Mouse (Mus musculus) cerebellum, adult 2 months (tissue): ENCODE data around the gene Csnk2b. TPM values are rescaled to one million over a fixed set of nuclear protein-coding genes. Genes with fewer than 3 reads are reported as not detected.
"Not testable (repeated sequence)": the region's sequence is repeated elsewhere in the genome, so short reads cannot be mapped to it uniquely, and the experiment has no call there.

Experiments
- DNase-seq, 2 experiments: peaks; one replicate each; pipeline ENCODE4 v3.0.0; 2021
- H3K27ac ChIP-seq: fragments of 200-500 bp; 2 replicates; pipeline ENCODE4 v1.5.1; 2012; ENCODE audit warnings: low read length, control low read depth, inconsistent platforms; ENCODE audit not compliant: insufficient read depth
- H3K27me3 ChIP-seq: fragments of 200-500 bp; 2 replicates; pipeline ENCODE4 v1.6.1; 2012; ENCODE audit warnings: inconsistent platforms, mild to moderate bottlenecking, low read length, moderate library complexity; ENCODE audit not compliant: control insufficient read depth, insufficient read depth
- H3K4me1 ChIP-seq: fragments of 200-500 bp; 2 replicates; pipeline ENCODE4 v1.6.1; 2011; ENCODE audit warnings: low read length; ENCODE audit not compliant: control insufficient read depth, insufficient read depth
- H3K4me3 ChIP-seq: fragments of 200-500 bp; replicated peaks from 2 replicates; pipeline ENCODE3; 2011; ENCODE audit warnings: mild to moderate bottlenecking, low read depth, low read length, control low read depth; ENCODE audit not compliant: insufficient read depth
- CTCF ChIP-seq: fragments of 200-500 bp; IDR thresholded peaks from 2 replicates; pipeline ENCODE4 v1.5.1; 2011; ENCODE audit warnings: low read depth, mild to moderate bottlenecking, control low read depth, low read length, moderate library complexity, borderline replicate concordance; ENCODE audit not compliant: insufficient read depth
- POLR2A ChIP-seq: fragments of 200-500 bp; IDR thresholded peaks from 2 replicates; pipeline ENCODE4 v1.6.1; 2011; ENCODE audit warnings: low read length, control low read depth, borderline replicate concordance; ENCODE audit not compliant: insufficient read depth
- WGBS: fragments of 180-500 bp; shearing (Covaris S2); methylation state at CpG from one replicate; pipeline ENCODE4 v1.1.7; 2018; 5-methylcytosine and 5-hydroxymethylcytosine counted together
- polyA plus RNA-seq: library from polyadenylated mRNA; depleted of rRNA; stranded (reverse); fragments of >200 nt; gene quantifications from 2 replicates; pipeline ENCODE4 v1.2.3, GENCODE M21; 2012

Csnk2b gene
- polyA plus RNA-seq, 1 experiment: 231 TPM

- 94% methylated on average over 1 of the region's 1 CpGs for WGBS
- H3K4me1 ChIP-seq: peaks cover 10% of the 10 kb centered on the region
- no peak overlapping the region for H3K4me3 ChIP-seq
- H3K27me3 ChIP-seq: no peaks in the 10 kb centered on the region
- no peak for DNase-seq
- no peak overlapping the region for H3K27ac ChIP-seq
- TF ChIP-seq CTCF (no peak), POLR2A (no peak)
These were observed 3.2 kb upstream of the Csnk2b start for GRCm38 (mm10) chr17:35125081-35125480.

GRCm38 (mm10) chr17:35124261-35124896 is 2.5 kb upstream of the Csnk2b start:
- not testable (repeated sequence) for H3K27ac ChIP-seq, H3K27me3 ChIP-seq, DNase-seq, H3K4me3 ChIP-seq, H3K4me1 ChIP-seq
- WGBS: 92% methylated on average over 12 of the region's 12 CpGs

GRCm38 (mm10) chr17:35123287-35123686 is 1.4 kb upstream of the Csnk2b start:
- H3K27me3 ChIP-seq, H3K4me1 ChIP-seq, DNase-seq, H3K4me3 ChIP-seq, H3K27ac ChIP-seq: not testable (repeated sequence)
- 73% methylated on average over 9 of the region's 9 CpGs for WGBS

GRCm38 (mm10) chr17:35121143-35121799 is 582 bp downstream of the Csnk2b start, which contains the start of gene Gpank1:
Gene Gpank1 (plus strand): TSS chr17:35121455.
- Histone ChIP-seq H3K27me3 (no peaks in the 10 kb centered on the region), H3K4me3 (peak within 1 kb of the TSS; percentile 90), H3K4me1 (peaks cover 6% of the 10 kb centered on the region; the same call in 1 of the 2 replicates), H3K27ac (peak within 1 kb of the TSS; percentile 74)
- DNase-seq: peak; percentile 96 to 99
- WGBS: under 1% methylated on average over 50 of the region's 50 CpGs
- peak; percentile 52; the same call in 1 of the 2 replicates for TF ChIP-seq POLR2A
- no peak for TF ChIP-seq CTCF

- DNase-seq: no peak
- Histone ChIP-seq H3K27ac (peak overlapping the region; percentile 72), H3K27me3 (no peaks in the 10 kb centered on the region), H3K4me1 (peaks cover 9% of the 10 kb centered on the region), H3K4me3 (peak overlapping the region; percentile 90)
- under 1% methylated on average over 33 of the region's 33 CpGs for WGBS
- TF ChIP-seq CTCF (no peak), POLR2A (no peak)
These were observed 1.1 kb downstream of the Csnk2b start for GRCm38 (mm10) chr17:35120745-35121142.

- Histone ChIP-seq H3K4me3 (no peak within 1 kb of the TSS), H3K27ac (peak within 1 kb of the TSS; percentile 13; the same call in 1 of the 2 replicates), H3K27me3 (no peaks in the 10 kb centered on the region), H3K4me1 (peaks cover 18% of the 10 kb centered on the region)
- no peak for TF ChIP-seq POLR2A
- no peak for TF ChIP-seq CTCF
- WGBS: 27% methylated on average over 8 of the region's 8 CpGs
- peak in 1 of 2 experiments; percentile 35 for DNase-seq
These were observed 6.5 kb downstream of the Csnk2b start, which contains the start of gene Ly6g5b for GRCm38 (mm10) chr17:35115046-35116019. Gene Ly6g5b (minus strand): TSS chr17:35115428.

GRCm38 (mm10) chr17:35111774-35112173 is 10.1 kb downstream of the Csnk2b start:
- no peak for DNase-seq
- no peak overlapping the region for H3K4me3 ChIP-seq
- H3K27ac ChIP-seq: no peak overlapping the region
- 35% methylated on average over 9 of the region's 9 CpGs for WGBS
- no peak for TF ChIP-seq CTCF
- no peak for TF ChIP-seq POLR2A
- H3K27me3 ChIP-seq: no peaks in the 10 kb centered on the region
- H3K4me1 ChIP-seq: peaks cover 24% of the 10 kb centered on the region
